Mouse (Mus musculus): ENCODE data around the gene Brd3os.

Gene Brd3os

GRCm38 (mm10) chr2:27462901-27463300 lies 20.8 kb downstream of the Brd3os start:
- DNase-seq (ENCODE audit: low read depth, low spot score) = no peak

GRCm38 (mm10) chr2:27469292-27469990 lies 27.3 kb downstream of the Brd3os start:
- DNase-seq (ENCODE audit: low read depth, low spot score) = no peak

- no peak for DNase-seq (ENCODE audit: low read depth, low spot score)
These were observed 27.8 kb downstream of the Brd3os start for GRCm38 (mm10) chr2:27469991-27470355.

GRCm38 (mm10) chr2:27470535-27470934 lies 28.4 kb downstream of the Brd3os start:
- no peak for DNase-seq (ENCODE audit: low read depth, low spot score)

GRCm38 (mm10) chr2:27471170-27471584 lies 29.1 kb downstream of the Brd3os start:
- peak; percentile 92 for DNase-seq (ENCODE audit: low read depth, low spot score)

- DNase-seq (ENCODE audit: low read depth, low spot score) = no peak
These were observed 31.1 kb downstream of the Brd3os start for GRCm38 (mm10) chr2:27473061-27473765.

- no peak for DNase-seq (ENCODE audit: low read depth, low spot score)
These were observed 31.8 kb downstream of the Brd3os start for GRCm38 (mm10) chr2:27473911-27474310.

- no peak for DNase-seq (ENCODE audit: low read depth, low spot score)
These were observed 32.7 kb downstream of the Brd3os start for GRCm38 (mm10) chr2:27474621-27475484.

- peak; percentile 91 for DNase-seq (ENCODE audit: low read depth, low spot score)
These were observed 33.6 kb downstream of the Brd3os start for GRCm38 (mm10) chr2:27475495-27476302.

- DNase-seq (ENCODE audit: low read depth, low spot score) = no peak
These were observed 34.4 kb downstream of the Brd3os start for GRCm38 (mm10) chr2:27476303-27477192.

- no peak for DNase-seq (ENCODE audit: low read depth, low spot score)
These were observed 37.7 kb downstream of the Brd3os start for GRCm38 (mm10) chr2:27479821-27480220.

GRCm38 (mm10) chr2:27480367-27480766 lies 38.2 kb downstream of the Brd3os start:
- DNase-seq (ENCODE audit: low read depth, low spot score) = no peak

GRCm38 (mm10) chr2:27482265-27482861 lies 40.2 kb downstream of the Brd3os start:
- DNase-seq (ENCODE audit: low read depth, low spot score) = no peak

- no peak for DNase-seq (ENCODE audit: low read depth, low spot score)
These were observed 44.6 kb downstream of the Brd3os start for GRCm38 (mm10) chr2:27486725-27487124.

GRCm38 (mm10) chr2:27487336-27488049 lies 45.4 kb downstream of the Brd3os start:
- no peak for DNase-seq (ENCODE audit: low read depth, low spot score)

GRCm38 (mm10) chr2:27488362-27488761 lies 46.2 kb downstream of the Brd3os start:
- no peak for DNase-seq (ENCODE audit: low read depth, low spot score)

- no peak for DNase-seq (ENCODE audit: low read depth, low spot score)
These were observed 48.8 kb downstream of the Brd3os start for GRCm38 (mm10) chr2:27490939-27491338.

Data from skeletal muscle tissue, adult 2 months (tissue).